Mouse (Mus musculus): ENCODE data around the gene Idua. TPM values are rescaled to one million over a fixed set of nuclear protein-coding genes. Genes with fewer than 3 reads are reported as not detected.
A peak's percentile ranks its signal among the peaks of the same experiment; 100 is the strongest.

Idua gene
- polyA plus RNA-seq, 1 experiment from 2014 or later = 5.8 TPM

DNA sequence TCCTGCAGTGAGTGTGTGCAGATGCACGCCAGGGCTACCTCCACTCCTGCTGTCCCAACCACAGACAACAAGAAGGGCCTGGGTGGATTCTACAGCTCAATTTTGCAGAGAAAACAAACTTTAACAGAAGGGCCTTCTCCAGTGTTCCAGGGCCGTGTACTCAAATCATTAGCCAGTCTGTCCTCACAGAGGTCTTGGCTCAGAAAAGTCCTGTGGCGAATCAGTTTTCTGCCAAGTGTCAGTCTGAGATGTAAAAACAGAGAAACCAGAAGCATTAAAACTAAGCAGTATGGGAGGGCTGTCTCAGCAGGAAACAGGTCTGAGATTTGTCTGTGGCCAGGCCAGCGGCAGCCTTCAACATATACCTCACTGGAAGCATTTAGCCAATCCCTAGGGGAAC lies 57.9 kb downstream of the Idua start:
- 49% methylated on average over 4 of the region's 4 CpGs for WGBS (ENCODE audit: insufficient replicate concordance)
- no peak overlapping the region for H3K4me3 ChIP-seq (ENCODE audit: low read depth, low read length)
- ATAC-seq (ENCODE audit: low read depth) = no peak
- no peaks in the 10 kb centered on the region for H3K4me1 ChIP-seq (ENCODE audit: control insufficient read depth, low read depth, low read length)
- no peaks in the 10 kb centered on the region for H3K36me3 ChIP-seq (ENCODE audit: control insufficient read depth, insufficient read depth)
- H3K27ac ChIP-seq (ENCODE audit: low read length) = no peak overlapping the region
- no peaks in the 10 kb centered on the region for H3K27me3 ChIP-seq (ENCODE audit: control insufficient read depth, insufficient read depth, low read depth, low read length)
- no peak overlapping the region for H3K9ac ChIP-seq (ENCODE audit: low read depth, low read length)
- no peak overlapping the region for H3K4me2 ChIP-seq (ENCODE audit: low read depth, low read length)
- H3K9me3 ChIP-seq (replicated peaks; ENCODE audit: control insufficient read depth, low read length) = no peaks in the 10 kb centered on the region

DNA sequence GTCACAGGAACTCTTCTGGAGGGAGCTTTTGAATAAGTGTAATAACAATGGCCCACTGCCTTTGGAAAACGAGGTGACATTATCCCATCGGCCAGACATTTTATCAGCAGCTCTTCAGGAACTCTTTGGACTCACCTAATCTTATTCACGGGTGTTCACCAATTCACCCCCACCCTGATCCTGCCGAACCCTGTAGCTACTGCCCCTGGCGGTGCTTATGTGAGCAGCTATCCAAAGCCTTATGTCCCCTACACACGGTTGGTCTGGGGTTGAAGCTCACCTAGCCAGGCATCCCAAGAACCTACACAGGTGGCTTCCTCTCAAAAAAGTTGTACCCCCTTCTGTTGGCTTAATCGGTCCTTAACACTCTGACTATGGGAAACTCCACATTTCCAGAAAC lies 59.6 kb downstream of the Idua start:
- no peaks in the 10 kb centered on the region for H3K9me3 ChIP-seq (replicated peaks; ENCODE audit: control insufficient read depth, low read length)
- 39% methylated on average over 7 of the region's 7 CpGs for WGBS (ENCODE audit: insufficient replicate concordance)
- ATAC-seq (ENCODE audit: low read depth) = no peak

DNA sequence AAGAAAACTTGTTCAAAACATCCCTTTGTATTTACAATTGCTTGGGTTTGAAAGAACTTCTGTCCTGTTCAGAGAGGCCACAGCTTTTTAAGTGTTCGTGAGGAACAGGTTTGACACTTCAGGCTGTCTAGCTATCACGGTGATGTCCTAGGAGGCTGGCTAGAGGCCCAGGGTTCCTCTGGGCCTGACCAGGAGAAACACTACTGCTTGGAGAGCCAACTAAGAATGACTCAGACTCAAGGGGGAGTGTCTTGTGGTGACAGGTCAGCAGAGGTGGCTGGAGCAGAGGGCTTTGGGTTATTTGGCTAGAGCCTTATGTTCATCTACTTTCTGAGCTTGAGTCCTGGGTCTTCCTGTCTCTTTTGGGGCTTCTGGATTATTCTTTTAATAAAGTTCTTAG lies 63.9 kb downstream of the Idua start:
- Histone ChIP-seq H3K4me3 (ENCODE audit: low read depth, low read length) (no peak overlapping the region), H3K36me3 (ENCODE audit: control insufficient read depth, insufficient read depth) (no peaks in the 10 kb centered on the region), H3K4me1 (ENCODE audit: control insufficient read depth, low read depth, low read length) (no peaks in the 10 kb centered on the region; the same call in 1 of the 2 replicates), H3K4me2 (ENCODE audit: low read depth, low read length) (no peak overlapping the region), H3K9ac (ENCODE audit: low read depth, low read length) (no peak overlapping the region), H3K27ac (ENCODE audit: low read length) (no peak overlapping the region), H3K9me3 (replicated peaks; ENCODE audit: control insufficient read depth, low read length) (no peaks in the 10 kb centered on the region), H3K27me3 (ENCODE audit: control insufficient read depth, insufficient read depth, low read depth, low read length) (no peaks in the 10 kb centered on the region)
- 47% methylated on average over 2 of the region's 2 CpGs for WGBS (ENCODE audit: insufficient replicate concordance)
- ATAC-seq (ENCODE audit: low read depth) = no peak

More for the DNA sequence above, 59.6 kb downstream of the Idua start:
- Histone ChIP-seq H3K36me3 (ENCODE audit: control insufficient read depth, insufficient read depth) (no peaks in the 10 kb centered on the region), H3K4me2 (ENCODE audit: low read depth, low read length) (no peak overlapping the region), H3K27ac (ENCODE audit: low read length) (no peak overlapping the region), H3K27me3 (ENCODE audit: control insufficient read depth, insufficient read depth, low read depth, low read length) (no peaks in the 10 kb centered on the region), H3K4me1 (ENCODE audit: control insufficient read depth, low read depth, low read length) (no peaks in the 10 kb centered on the region), H3K4me3 (ENCODE audit: low read depth, low read length) (no peak overlapping the region), H3K9ac (ENCODE audit: low read depth, low read length) (no peak overlapping the region)

DNA sequence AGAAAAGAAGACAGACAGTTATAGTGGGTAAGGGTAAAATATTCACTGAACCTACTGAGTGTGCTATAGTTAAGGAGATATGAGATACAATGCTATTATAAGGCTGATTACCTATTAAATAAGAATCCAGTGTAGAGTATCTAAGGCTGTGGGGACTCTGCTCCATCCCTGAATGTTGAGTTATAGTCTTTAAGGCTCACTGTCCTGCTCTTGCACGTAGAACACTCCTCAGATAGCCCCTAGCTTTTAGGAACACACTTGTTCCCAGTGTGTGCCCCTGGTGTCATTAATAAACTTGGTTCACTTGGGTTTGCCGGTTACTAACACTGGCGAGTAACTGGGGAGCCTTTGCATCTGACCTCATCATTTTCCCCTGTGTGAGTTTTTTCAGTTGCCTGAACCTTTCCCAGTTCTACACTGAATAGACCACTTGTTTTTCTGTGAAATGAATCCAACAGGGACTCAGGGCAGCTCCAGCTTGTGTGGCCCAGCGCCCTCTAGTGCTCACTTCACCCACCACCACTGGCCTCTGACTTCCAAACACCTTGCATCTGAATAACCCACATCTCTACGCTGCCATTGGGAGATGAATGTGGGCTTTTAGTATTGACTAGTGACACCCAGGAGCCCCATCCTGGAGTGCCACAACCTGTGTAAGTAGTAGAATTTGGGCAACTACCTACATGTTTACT lies 66.6 kb downstream of the Idua start:
- no peak overlapping the region for H3K4me3 ChIP-seq (ENCODE audit: low read depth, low read length)
- peak; percentile 66 for ATAC-seq (ENCODE audit: low read depth)
- H3K27ac ChIP-seq (ENCODE audit: low read length) = no peak overlapping the region
- H3K36me3 ChIP-seq (ENCODE audit: control insufficient read depth, insufficient read depth) = no peaks in the 10 kb centered on the region
- H3K4me1 ChIP-seq (ENCODE audit: control insufficient read depth, low read depth, low read length) = no peaks in the 10 kb centered on the region; the same call in 1 of the 2 replicates
- no peak overlapping the region for H3K9ac ChIP-seq (ENCODE audit: low read depth, low read length)
- WGBS (ENCODE audit: insufficient replicate concordance) = 22% methylated on average over 5 of the region's 5 CpGs
- no peaks in the 10 kb centered on the region for H3K9me3 ChIP-seq (replicated peaks; ENCODE audit: control insufficient read depth, low read length)
- H3K4me2 ChIP-seq (ENCODE audit: low read depth, low read length) = no peak overlapping the region
- no peaks in the 10 kb centered on the region for H3K27me3 ChIP-seq (ENCODE audit: control insufficient read depth, insufficient read depth, low read depth, low read length)

- no peaks in the 10 kb centered on the region for H3K36me3 ChIP-seq (ENCODE audit: control insufficient read depth, insufficient read depth)
- no peak overlapping the region for H3K27ac ChIP-seq (ENCODE audit: low read length)
- WGBS (ENCODE audit: insufficient replicate concordance) = 83% methylated on average over 1 of the region's 1 CpGs
- H3K9me3 ChIP-seq (replicated peaks; ENCODE audit: control insufficient read depth, low read length) = no peaks in the 10 kb centered on the region
- no peaks in the 10 kb centered on the region; the same call in 1 of the 2 replicates for H3K4me1 ChIP-seq (ENCODE audit: control insufficient read depth, low read depth, low read length)
- no peak overlapping the region for H3K9ac ChIP-seq (ENCODE audit: low read depth, low read length)
- no peaks in the 10 kb centered on the region for H3K27me3 ChIP-seq (ENCODE audit: control insufficient read depth, insufficient read depth, low read depth, low read length)
- H3K4me2 ChIP-seq (ENCODE audit: low read depth, low read length) = no peak overlapping the region
- no peak overlapping the region for H3K4me3 ChIP-seq (ENCODE audit: low read depth, low read length)
- ATAC-seq (ENCODE audit: low read depth) = no peak
These were observed 67.3 kb downstream of the Idua start for GRCm38 (mm10) chr5:108727425-108727824.

Other genes with a start within 250 kb of the Idua start
- gene Atp5k, start 225.9 kb upstream of the Idua start, polyA plus RNA-seq (2015; fragmentation: Nextera tagmentation; extraction: Ambion mirVana) = 197 and 235 TPM in 2 replicates
- gene Mfsd7a, start 211.4 kb upstream of the Idua start, polyA plus RNA-seq (2015; fragmentation: Nextera tagmentation; extraction: Ambion mirVana) = 0.21 and 0.35 TPM in 2 replicates
- gene Pcgf3, start 199.1 kb upstream of the Idua start, polyA plus RNA-seq (2015; fragmentation: Nextera tagmentation; extraction: Ambion mirVana) = 5.9 and 6.1 TPM in 2 replicates
- gene Cplx1, start 110.3 kb upstream of the Idua start, polyA plus RNA-seq (2015; fragmentation: Nextera tagmentation; extraction: Ambion mirVana) = 0.04 TPM in 1 of 2 replicates, not detected in the other
- gene Gak, start 30.6 kb upstream of the Idua start, polyA plus RNA-seq (2015; fragmentation: Nextera tagmentation; extraction: Ambion mirVana) = 27.2 and 27.5 TPM in 2 replicates
- 10.0 and 10.8 TPM in 2 replicates for gene Tmem175, start 30.6 kb upstream of the Idua start, polyA plus RNA-seq (2015; fragmentation: Nextera tagmentation; extraction: Ambion mirVana)
- gene Dgkq, start 9.3 kb downstream of the Idua start, polyA plus RNA-seq (2015; fragmentation: Nextera tagmentation; extraction: Ambion mirVana) = 3.1 and 3.4 TPM in 2 replicates
- gene Slc26a1, start 15.2 kb downstream of the Idua start, polyA plus RNA-seq (2015; fragmentation: Nextera tagmentation; extraction: Ambion mirVana) = 20.7 and 23.7 TPM in 2 replicates
- 2.3 and 2.9 TPM in 2 replicates for gene Fgfrl1, start 32.1 kb downstream of the Idua start, polyA plus RNA-seq (2015; fragmentation: Nextera tagmentation; extraction: Ambion mirVana)
- gene Rnf212, start 114.7 kb downstream of the Idua start, polyA plus RNA-seq (2015; fragmentation: Nextera tagmentation; extraction: Ambion mirVana) = 2.3 and 2.4 TPM in 2 replicates
- 0.12 TPM in 1 of 2 replicates, not detected in the other for gene Tmed11, start 135.0 kb downstream of the Idua start, polyA plus RNA-seq (2015; fragmentation: Nextera tagmentation; extraction: Ambion mirVana)
- gene Vmn2r8, start 148.5 kb downstream of the Idua start, polyA plus RNA-seq (2015; fragmentation: Nextera tagmentation; extraction: Ambion mirVana) = not detected in 2 replicates
- not detected in 2 replicates for gene Vmn2r9, start 192.3 kb downstream of the Idua start, polyA plus RNA-seq (2015; fragmentation: Nextera tagmentation; extraction: Ambion mirVana)